Mouse (Mus musculus): ENCODE results near the gene Olfr984.

Gene Olfr984

GRCm38 (mm10) chr9:40114106-40114505, at the start of gene Olfr984:
Gene Olfr984, minus strand, starts transcription at chr9:40114206.
- no peak for DNase-seq (ENCODE audit: low spot score in 2 of 2)

- no peak for DNase-seq (ENCODE audit: low spot score in 2 of 2)
These were observed 41.2 kb upstream of the Olfr984 start for GRCm38 (mm10) chr9:40155118-40155644.

- DNase-seq (ENCODE audit: low spot score in 2 of 2) = no peak
These were observed 27.5 kb upstream of the Olfr984 start for GRCm38 (mm10) chr9:40141544-40141943.

- no peak for DNase-seq (ENCODE audit: low spot score in 2 of 2)
These were observed 25.5 kb upstream of the Olfr984 start for GRCm38 (mm10) chr9:40139484-40139883.

- DNase-seq (ENCODE audit: low spot score in 2 of 2) = no peak
These were observed 23.1 kb upstream of the Olfr984 start for GRCm38 (mm10) chr9:40136987-40137688.

- DNase-seq (ENCODE audit: low spot score in 2 of 2) = no peak
These were observed 16.6 kb upstream of the Olfr984 start for GRCm38 (mm10) chr9:40130556-40130955.

- no peak for DNase-seq (ENCODE audit: low spot score in 2 of 2)
These were observed 16.1 kb upstream of the Olfr984 start, which contains the start of gene Olfr985 for GRCm38 (mm10) chr9:40130084-40130483. Gene Olfr985, minus strand, starts transcription at chr9:40130184.

- no peak for DNase-seq (ENCODE audit: low spot score in 2 of 2)
These were observed 3.3 kb upstream of the Olfr984 start for GRCm38 (mm10) chr9:40117287-40117659.

GRCm38 (mm10) chr9:40116645-40117286, 2.8 kb upstream of the Olfr984 start:
- DNase-seq (ENCODE audit: low spot score in 2 of 2) = peak; percentile 11 to 16

- no peak for DNase-seq (ENCODE audit: low spot score in 2 of 2)
These were observed 19.2 kb downstream of the Olfr984 start for GRCm38 (mm10) chr9:40094769-40095168.

GRCm38 (mm10) chr9:40093495-40093894, 20.5 kb downstream of the Olfr984 start, which contains the start of gene Olfr983:
Gene Olfr983, minus strand, starts transcription at chr9:40093595.
- DNase-seq (ENCODE audit: low spot score in 2 of 2) = no peak

GRCm38 (mm10) chr9:40073529-40073928, 40.5 kb downstream of the Olfr984 start, which contains the start of gene Olfr982:
Gene Olfr982, plus strand, starts transcription at chr9:40073829.
- DNase-seq (ENCODE audit: low spot score in 2 of 2) = no peak

GRCm38 (mm10) chr9:40050138-40050537, 63.9 kb downstream of the Olfr984 start:
- DNase-seq (ENCODE audit: low spot score in 2 of 2) = no peak

Data from frontal cortex, postnatal 10 days (tissue).